Mouse (Mus musculus) forebrain, embryonic 10.5 days (tissue): ENCODE data around the gene Psg16. TPM values are rescaled to one million over a fixed set of nuclear protein-coding genes. Genes with fewer than 3 reads are reported as not detected.
"Not testable (repeated sequence)": the region's sequence is repeated elsewhere in the genome, so short reads cannot be mapped to it uniquely, and the experiment has no call there.

Source experiments
- DNase-seq: peaks from one replicate; pipeline ENCODE4 v3.0.0-alpha.2; 2017; ENCODE audit warnings: low spot score; ENCODE audit errors: extremely low spot score
- H3K27ac ChIP-seq: fragments of 300-500 bp; sonication (generic); 2 replicates; pipeline ENCODE4 v1.5.1; 2016; ENCODE audit warnings: mild to moderate bottlenecking
- H3K27me3 ChIP-seq: fragments of 300-500 bp; sonication (generic); 2 replicates; pipeline ENCODE4 v1.6.1; 2016; ENCODE audit warnings: mild to moderate bottlenecking; ENCODE audit not compliant: poor library complexity, severe bottlenecking
- H3K36me3 ChIP-seq: fragments of 300-500 bp; sonication (generic); replicated peaks from 2 replicates; pipeline ENCODE4 v1.6.1; 2016; ENCODE audit warnings: mild to moderate bottlenecking, moderate library complexity
- H3K4me1 ChIP-seq: fragments of 300-500 bp; sonication (generic); 2 replicates; pipeline ENCODE4 v1.6.1; 2016
- H3K4me3 ChIP-seq: fragments of 300-500 bp; sonication (generic); 2 replicates; pipeline ENCODE4 v1.5.1; 2016; ENCODE audit warnings: mild to moderate bottlenecking, moderate library complexity
- H3K9me3 ChIP-seq: fragments of 300-500 bp; sonication (generic); 2 replicates; pipeline ENCODE4 v1.6.1; 2016; ENCODE audit warnings: mild to moderate bottlenecking, moderate library complexity
- WGBS: fragments of 180-500 bp; shearing (Covaris S2); methylation state at CpG from one replicate; pipeline ENCODE4 v1.1.7; 2016; 5-methylcytosine and 5-hydroxymethylcytosine counted together
- polyA plus RNA-seq: library from polyadenylated mRNA; unstranded; fragments of >200 nt; fragmentation: Nextera tagmentation; extraction: Ambion mirVana; gene quantifications from 2 replicates; pipeline ENCODE4 v1.2.1, GENCODE M21; 2016

Gene Psg16
- polyA plus RNA-seq, 1 experiment from 2014 or later: 0.12 TPM

DNA sequence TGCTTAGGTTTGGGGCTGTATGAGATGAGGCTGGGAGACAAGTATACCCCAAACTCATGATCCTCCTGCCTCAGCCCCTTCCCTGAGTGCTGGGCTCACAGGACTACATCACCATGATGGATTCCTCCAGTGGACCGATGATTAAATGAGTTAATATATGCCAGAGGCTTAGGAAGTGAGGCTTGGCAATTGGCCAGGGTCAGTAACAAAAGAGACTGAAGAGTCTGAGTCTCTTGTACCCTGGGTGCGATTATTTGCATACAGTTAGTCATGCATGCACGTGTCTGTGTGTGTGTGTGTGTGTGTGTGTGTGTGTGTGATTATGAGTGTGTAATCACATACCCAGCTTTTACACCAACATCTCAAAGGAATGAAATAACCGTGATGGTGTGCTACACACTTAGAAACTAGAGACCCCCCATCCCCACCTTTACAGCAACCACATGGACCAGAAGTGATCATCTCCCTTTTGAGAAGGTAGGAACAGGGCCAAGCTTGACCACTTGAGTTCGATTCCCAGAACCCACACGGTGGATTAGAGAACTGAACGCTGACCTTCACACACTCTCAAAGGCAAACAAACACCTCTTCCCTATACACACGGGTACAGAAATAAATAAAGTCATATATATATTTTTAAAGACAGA lies 14.9 kb upstream of the Psg16 start:
- Histone ChIP-seq H3K4me1 (peaks cover 72% of the 10 kb centered on the region), H3K27me3 (peaks cover 46% of the 10 kb centered on the region), H3K36me3 (no peaks in the 10 kb centered on the region), H3K4me3 (peak overlapping the region; percentile 34; the same call in 1 of the 2 replicates), H3K9me3 (peaks cover 3% of the 10 kb centered on the region; the same call in 1 of the 2 replicates), H3K27ac (peak overlapping the region; percentile 85)
- 75% methylated on average over 8 of the region's 8 CpGs for WGBS
- DNase-seq: no peak

DNA sequence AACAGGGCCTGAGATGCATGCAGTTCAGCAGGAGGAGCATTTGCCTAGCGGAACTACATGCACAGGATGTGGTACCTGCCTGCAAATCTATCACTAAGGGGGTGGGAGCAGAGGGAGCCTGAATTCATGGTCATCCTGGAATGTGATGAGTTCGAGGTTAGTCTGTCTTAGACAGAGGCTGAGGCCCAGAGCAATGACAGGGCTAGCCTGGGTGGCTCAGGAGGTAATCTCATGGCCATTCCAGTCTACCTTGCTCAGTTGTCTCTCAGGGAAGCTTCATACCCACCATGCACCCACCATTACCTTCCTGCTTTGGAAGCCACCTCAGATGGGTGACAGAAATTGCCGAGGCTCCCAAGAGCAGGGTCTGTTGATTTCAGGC lies 14.4 kb upstream of the Psg16 start:
- peaks cover 46% of the 10 kb centered on the region for H3K27me3 ChIP-seq
- no peaks in the 10 kb centered on the region for H3K36me3 ChIP-seq
- DNase-seq: no peak
- H3K4me1 ChIP-seq: peaks cover 72% of the 10 kb centered on the region
- no peak overlapping the region for H3K4me3 ChIP-seq
- WGBS: 92% methylated on average over 3 of the region's 3 CpGs
- H3K9me3 ChIP-seq: peaks cover 3% of the 10 kb centered on the region; the same call in 1 of the 2 replicates
- peak overlapping the region; percentile 85; the same call in 1 of the 2 replicates for H3K27ac ChIP-seq

DNA sequence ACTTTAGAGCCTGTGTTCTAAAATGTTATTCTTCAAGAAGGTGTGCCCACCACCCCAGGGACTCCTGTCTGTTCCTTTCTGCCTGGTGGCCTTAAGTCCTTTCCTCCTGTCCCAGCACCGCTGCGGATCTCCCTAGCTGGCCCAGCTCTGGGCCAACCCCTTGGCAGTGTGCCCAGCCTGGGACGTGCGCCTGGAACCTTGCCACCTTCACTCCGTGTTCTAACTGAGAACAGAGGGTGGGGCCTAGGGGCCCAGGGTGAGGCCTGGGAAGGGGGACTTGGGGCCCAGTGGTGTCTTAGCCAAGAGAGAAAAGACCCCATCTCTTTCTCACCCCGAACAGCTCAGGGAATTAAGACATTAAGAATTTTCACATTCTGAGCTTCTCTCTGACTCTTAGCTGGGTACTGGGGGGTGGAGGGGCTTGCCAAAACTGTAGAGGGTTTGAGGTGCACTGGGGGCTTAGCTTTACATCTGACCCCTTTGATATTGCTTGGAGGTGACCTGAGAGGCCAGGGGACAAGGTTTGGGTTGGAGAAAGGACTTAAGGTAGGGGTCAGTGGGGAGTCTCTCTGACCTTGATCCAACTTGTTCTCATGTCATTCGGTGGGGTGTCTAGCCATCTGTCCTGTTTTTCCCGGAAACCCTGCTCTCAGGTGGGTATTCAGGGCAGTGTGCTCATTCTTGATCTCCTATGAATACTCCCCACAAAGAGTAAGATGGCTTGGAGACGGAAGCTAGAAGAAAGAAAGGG lies 13.6 kb upstream of the Psg16 start:
- H3K4me1 ChIP-seq: peaks cover 72% of the 10 kb centered on the region

DNA sequence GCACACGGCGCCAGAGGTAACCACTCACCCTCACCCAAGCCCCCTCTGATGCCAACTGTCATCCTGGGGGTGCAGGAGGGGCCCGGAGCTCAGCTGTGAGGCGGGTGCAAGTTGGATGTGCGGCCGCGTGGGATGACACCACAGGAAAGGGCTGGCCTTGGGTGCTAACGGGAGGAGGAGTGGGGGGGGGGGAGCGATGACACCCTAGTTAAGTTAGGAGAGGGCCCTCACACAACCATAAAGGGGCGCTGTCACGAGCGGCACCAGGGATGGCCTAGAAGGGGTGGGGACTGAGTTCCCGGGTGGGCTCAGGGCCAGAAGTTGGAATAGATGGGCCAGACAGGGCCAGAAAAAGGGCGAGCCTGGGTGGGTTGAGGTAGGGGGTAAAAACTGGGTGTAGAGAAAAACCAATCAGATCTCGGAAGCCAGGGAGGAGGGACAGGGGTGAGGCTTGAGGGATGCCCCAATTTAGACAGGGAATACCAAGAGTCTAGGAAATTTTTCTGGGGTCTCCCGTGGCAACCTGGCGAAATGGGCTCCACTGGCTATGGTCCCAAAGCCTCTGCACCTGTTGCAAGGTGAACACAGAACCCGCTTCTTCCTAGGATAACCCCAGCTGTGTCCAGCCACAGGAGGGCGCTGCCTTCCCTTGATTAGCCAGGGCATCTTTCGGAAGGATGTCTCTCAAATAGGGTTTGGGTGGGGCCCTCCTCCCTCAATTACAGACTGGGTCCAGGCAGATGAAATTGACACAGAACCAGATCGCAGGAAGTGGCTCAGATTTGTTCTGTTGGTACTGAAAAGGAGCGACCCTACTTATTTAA lies 12.8 kb upstream of the Psg16 start:
- DNase-seq: peak; percentile 12
- Histone ChIP-seq H3K27ac (peak overlapping the region; percentile 85; the same call in 1 of the 2 replicates), H3K27me3 (peaks cover 45% of the 10 kb centered on the region), H3K36me3 (no peaks in the 10 kb centered on the region), H3K4me1 (peaks cover 67% of the 10 kb centered on the region), H3K4me3 (peak overlapping the region; percentile 56; the same call in 1 of the 2 replicates), H3K9me3 (no peaks in the 10 kb centered on the region)
- WGBS: 85% methylated on average over 22 of the region's 22 CpGs

More for the DNA sequence above, 13.6 kb upstream of the Psg16 start:
- no peaks in the 10 kb centered on the region for H3K9me3 ChIP-seq
- peaks cover 46% of the 10 kb centered on the region for H3K27me3 ChIP-seq
- no peaks in the 10 kb centered on the region for H3K36me3 ChIP-seq
- DNase-seq: peak; percentile 13
- H3K4me3 ChIP-seq: no peak overlapping the region
- 84% methylated on average over 9 of the region's 9 CpGs for WGBS
- peak overlapping the region; percentile 85; the same call in 1 of the 2 replicates for H3K27ac ChIP-seq

DNA sequence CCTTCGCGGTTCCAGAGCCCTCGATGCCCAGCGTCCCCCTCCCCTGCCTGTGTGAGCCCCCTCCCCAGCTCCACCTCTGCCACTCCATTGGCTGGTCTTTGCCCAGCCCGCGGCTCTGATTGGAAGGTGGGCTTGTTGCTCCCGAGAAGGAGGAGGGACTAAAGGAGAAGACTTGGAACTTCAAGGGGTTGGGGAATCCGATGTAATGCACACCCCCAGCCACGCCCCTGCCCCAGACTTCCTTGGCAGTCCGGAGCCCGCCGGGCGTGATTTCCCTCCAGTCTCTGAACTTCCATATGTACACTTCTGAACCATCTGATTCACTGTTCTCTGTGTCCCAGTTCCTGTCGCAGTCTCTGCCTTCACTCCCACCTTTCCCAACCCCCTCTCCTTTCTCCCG lies 11.5 kb upstream of the Psg16 start, which contains the start of gene Hif3a:
Gene Hif3a (minus strand): TSS at position 39 of the 400 bp plus-strand sequence.
- Histone ChIP-seq H3K4me3 (peak within 1 kb of the TSS; percentile 56), H3K36me3 (no peaks in the 10 kb centered on the region), H3K27ac (peak within 1 kb of the TSS; percentile 80), H3K4me1 (peaks cover 56% of the 10 kb centered on the region), H3K27me3 (peaks cover 32% of the 10 kb centered on the region), H3K9me3 (no peaks in the 10 kb centered on the region)
- under 1% methylated on average over 15 of the region's 15 CpGs for WGBS
- DNase-seq: peak; percentile 89

DNA sequence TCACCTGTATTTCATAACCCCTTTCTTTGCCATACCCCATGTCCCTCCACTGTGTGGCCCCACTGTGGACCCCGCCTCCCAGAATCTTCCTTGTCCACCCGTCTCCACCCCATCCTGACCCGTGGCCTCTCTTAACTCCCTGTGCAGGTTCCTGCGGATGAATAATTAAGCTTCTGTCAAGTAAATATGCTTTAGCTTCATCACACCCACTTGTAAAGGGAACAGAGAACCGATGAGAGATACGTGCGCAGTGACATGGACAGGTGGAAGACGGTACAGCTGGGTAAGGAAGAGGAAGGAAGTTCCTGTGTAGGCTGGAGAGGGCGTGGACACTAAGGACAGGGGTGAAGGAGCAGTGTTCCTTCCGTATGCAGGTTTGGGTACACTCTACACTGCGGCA lies 11.0 kb upstream of the Psg16 start:
- Histone ChIP-seq H3K27ac (peak overlapping the region; percentile 80; the same call in 1 of the 2 replicates), H3K4me3 (peak overlapping the region; percentile 56), H3K9me3 (no peaks in the 10 kb centered on the region), H3K36me3 (no peaks in the 10 kb centered on the region), H3K4me1 (peaks cover 52% of the 10 kb centered on the region), H3K27me3 (peaks cover 32% of the 10 kb centered on the region)
- 17% methylated on average over 11 of the region's 11 CpGs for WGBS
- no peak for DNase-seq

DNA sequence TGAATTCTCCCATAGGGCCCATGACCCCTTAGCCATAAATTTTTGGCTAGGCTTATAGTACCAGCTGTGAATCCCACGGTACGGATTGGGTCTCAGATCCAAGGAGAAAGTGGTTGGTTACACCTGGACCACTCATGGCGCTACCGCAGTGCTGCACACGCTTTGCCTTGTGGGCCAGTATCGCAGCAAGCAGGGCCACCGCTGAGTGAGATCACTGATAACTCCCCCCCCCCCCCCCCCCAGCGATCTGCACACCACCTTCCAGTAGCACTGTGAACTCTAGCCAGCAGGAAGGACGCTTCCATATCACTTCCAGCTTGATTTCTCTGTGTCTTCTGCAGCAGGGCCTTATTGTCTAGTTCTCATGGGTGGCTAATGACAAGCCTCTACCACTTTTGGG lies 8.2 kb upstream of the Psg16 start:
- Histone ChIP-seq H3K4me1 (peaks cover 26% of the 10 kb centered on the region), H3K27ac (no peak overlapping the region), H3K36me3 (no peaks in the 10 kb centered on the region), H3K9me3 (no peaks in the 10 kb centered on the region), H3K27me3 (peaks cover 28% of the 10 kb centered on the region), H3K4me3 (no peak overlapping the region)
- 85% methylated on average over 9 of the region's 9 CpGs for WGBS
- DNase-seq: no peak

DNA sequence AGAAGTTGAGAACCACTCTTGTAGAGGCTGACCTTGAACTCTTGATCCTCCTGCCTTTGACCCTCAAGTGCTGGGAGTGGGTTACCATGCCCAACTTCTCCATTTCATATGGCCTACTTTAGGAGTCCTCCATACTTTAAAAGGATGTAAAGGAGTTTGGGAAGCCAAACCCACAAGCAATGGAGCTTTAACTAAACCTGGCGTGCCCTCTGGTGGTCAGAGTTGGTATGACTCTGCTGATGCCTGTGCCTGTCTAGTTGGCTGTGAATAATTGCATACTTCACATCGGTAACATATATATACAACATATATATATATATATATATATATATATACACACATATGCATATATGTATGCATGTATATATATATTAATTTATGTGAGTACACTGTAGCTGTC lies 7.4 kb upstream of the Psg16 start:
- Histone ChIP-seq H3K9me3 (no peaks in the 10 kb centered on the region), H3K4me1 (peaks cover 18% of the 10 kb centered on the region), H3K36me3 (no peaks in the 10 kb centered on the region), H3K27me3 (peaks cover 20% of the 10 kb centered on the region), H3K4me3 (no peak overlapping the region), H3K27ac (no peak overlapping the region)
- peak; percentile 75 for DNase-seq
- 20% methylated on average over 2 of the region's 2 CpGs for WGBS

DNA sequence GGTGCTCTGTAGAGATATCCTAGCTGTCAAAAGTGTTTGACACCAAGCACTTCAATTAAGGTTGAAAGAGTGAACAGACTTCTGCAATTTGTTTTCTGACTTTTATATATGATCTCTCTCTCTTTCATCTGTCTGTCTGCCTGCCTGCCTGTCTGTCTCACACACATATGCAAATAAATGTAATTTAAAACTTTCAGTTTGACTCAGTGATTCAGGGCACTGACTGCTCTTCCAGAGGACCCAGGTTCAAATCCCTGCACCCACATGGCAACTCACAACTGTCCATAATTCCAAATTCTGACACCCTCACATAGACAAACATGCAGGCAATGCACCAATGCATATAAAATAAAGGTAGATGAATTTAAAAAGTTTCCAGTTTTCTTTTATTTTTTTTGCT lies 6.8 kb upstream of the Psg16 start:
- no peaks in the 10 kb centered on the region for H3K36me3 ChIP-seq
- H3K9me3 ChIP-seq: no peaks in the 10 kb centered on the region
- no peak overlapping the region for H3K4me3 ChIP-seq
- H3K27ac ChIP-seq: no peak overlapping the region
- H3K4me1 ChIP-seq: peaks cover 12% of the 10 kb centered on the region
- H3K27me3 ChIP-seq: peaks cover 14% of the 10 kb centered on the region
- no peak for DNase-seq

DNA sequence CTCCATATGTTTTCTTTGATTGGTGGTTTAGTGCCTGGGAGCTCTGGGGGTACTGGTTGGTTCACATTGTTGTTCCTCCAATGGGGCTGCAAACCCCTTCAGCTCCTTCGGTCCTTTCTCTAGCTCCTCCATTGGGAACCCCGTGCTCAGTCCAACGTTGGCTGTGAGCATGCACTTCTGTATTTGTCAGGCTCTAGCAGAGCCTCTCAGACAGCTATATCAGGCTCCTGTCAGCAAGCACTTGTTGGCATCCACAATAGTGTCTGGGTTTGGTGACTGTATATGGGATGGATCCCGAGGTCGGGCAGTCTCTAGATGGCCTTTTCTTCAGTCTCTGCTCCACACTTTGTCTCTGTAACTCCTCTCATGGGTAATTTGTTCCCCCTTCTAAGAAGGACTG lies 6.2 kb upstream of the Psg16 start:
- not testable (repeated sequence) for H3K36me3 ChIP-seq, H3K4me3 ChIP-seq, DNase-seq, H3K9me3 ChIP-seq, H3K27ac ChIP-seq, H3K4me1 ChIP-seq
- peaks cover 12% of the 10 kb centered on the region for H3K27me3 ChIP-seq
- 71% methylated on average over 5 of the region's 5 CpGs for WGBS

DNA sequence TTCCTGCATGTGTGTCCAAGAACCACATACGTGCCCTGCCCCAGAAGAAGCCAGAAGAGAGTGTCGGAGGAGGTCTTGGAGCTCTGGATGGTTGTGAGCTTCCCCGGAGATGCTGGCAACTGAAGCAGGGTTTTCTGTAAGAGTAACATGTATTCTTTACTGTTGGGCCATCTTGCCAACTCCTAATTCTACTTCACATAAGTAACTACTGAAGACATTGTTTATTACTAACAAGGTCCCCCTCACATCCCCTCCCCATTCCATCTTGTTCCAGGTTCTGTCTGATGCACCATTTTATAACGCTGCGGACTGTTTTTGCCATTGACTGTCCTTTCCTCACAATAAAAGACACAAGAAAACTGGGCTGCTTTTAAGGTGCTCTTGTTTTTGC lies 332 bp upstream of the Psg16 start:
- 58% methylated on average over 5 of the region's 5 CpGs for WGBS
- Histone ChIP-seq H3K4me3 (no peak overlapping the region), H3K4me1 (no peaks in the 10 kb centered on the region), H3K9me3 (peaks cover 9% of the 10 kb centered on the region; the same call in 1 of the 2 replicates), H3K27me3 (no peaks in the 10 kb centered on the region), H3K27ac (no peak overlapping the region), H3K36me3 (no peaks in the 10 kb centered on the region)
- no peak for DNase-seq

DNA sequence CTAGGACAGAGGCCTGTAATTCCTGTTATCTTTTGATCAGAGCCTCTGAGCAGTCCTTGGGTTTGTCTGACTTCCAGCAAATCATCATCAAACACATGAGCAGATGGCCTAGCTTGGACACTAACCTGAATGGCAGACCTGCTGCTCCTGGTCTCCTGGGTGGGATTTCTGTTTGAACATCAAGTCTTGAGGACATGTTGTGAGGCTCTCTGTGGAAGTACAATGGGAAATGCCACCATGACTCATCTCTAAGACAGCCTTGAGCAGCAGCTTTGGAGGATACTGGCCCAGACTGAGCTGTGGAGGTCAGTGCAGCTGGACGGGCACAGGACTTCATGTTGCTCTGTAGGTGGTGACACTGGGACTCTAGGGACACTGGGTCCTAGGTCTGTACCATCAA lies 2.7 kb downstream of the Psg16 start:
- Histone ChIP-seq H3K4me3 (no peak overlapping the region), H3K36me3 (no peaks in the 10 kb centered on the region), H3K4me1 (no peaks in the 10 kb centered on the region), H3K9me3 (peaks cover 9% of the 10 kb centered on the region; the same call in 1 of the 2 replicates), H3K27me3 (no peaks in the 10 kb centered on the region), H3K27ac (no peak overlapping the region)
- WGBS: 90% methylated on average over 1 of the region's 1 CpGs
- DNase-seq: no peak
